Mouse (Mus musculus) megakaryocyte, embryonic 14.5 days (primary cell): ENCODE results near the gene Hoxa10.

Experiments
- FLI1 ChIP-seq: IDR thresholded peaks from 2 replicates; pipeline ENCODE4 v1.6.1; 2012; ENCODE audit warnings: low read length, inconsistent platforms, mixed read lengths
- GATA1 ChIP-seq: IDR thresholded peaks from 3 replicates; pipeline ENCODE4 v1.6.1; 2012; ENCODE audit warnings: mixed read lengths, low read length, inconsistent platforms, borderline replicate concordance

GRCm38 (mm10) chr6:52249826-52250225 lies 9.2 kb upstream of the Hoxa10 start:
- TF ChIP-seq GATA1 (no peak), FLI1 (no peak)
